Mouse (Mus musculus): ENCODE results near the gene Sec63. TPM values are rescaled to one million over a fixed set of nuclear protein-coding genes. Genes with fewer than 3 reads are reported as not detected.

Gene Sec63
- polyA plus RNA-seq, 1 experiment from 2014 or later = 22.4 TPM

GRCm38 (mm10) chr10:42855250-42855649, 94.0 kb downstream of the Sec63 start:
- Histone ChIP-seq H3K4me2 (ENCODE audit: low read depth, low read length) (no peak overlapping the region), H3K4me1 (ENCODE audit: control insufficient read depth, insufficient read depth, low read length) (peaks cover 11% of the 10 kb centered on the region; the same call in 1 of the 2 replicates), H3K9me3 (replicated peaks; ENCODE audit: control insufficient read depth, low read length) (no peaks in the 10 kb centered on the region; the same call in 1 of the 2 replicates), H3K36me3 (ENCODE audit: control insufficient read depth, insufficient read depth, low read length) (no peaks in the 10 kb centered on the region), H3K27me3 (ENCODE audit: control insufficient read depth, insufficient read depth, low read length) (no peaks in the 10 kb centered on the region), H3K9ac (ENCODE audit: low read length) (no peak overlapping the region), H3K27ac (ENCODE audit: low read length) (peak overlapping the region; percentile 29; the same call in 1 of the 2 replicates), H3K4me3 (replicated peaks; ENCODE audit: low read length) (no peak overlapping the region)
- peak; percentile 61; the same call in 1 of the 2 replicates for ATAC-seq (ENCODE audit: insufficient read depth, low FRiP score)
- 11% methylated on average over 5 of the region's 5 CpGs for WGBS

GRCm38 (mm10) chr10:42856574-42856973, 95.3 kb downstream of the Sec63 start:
- Histone ChIP-seq H3K4me3 (replicated peaks; ENCODE audit: low read length) (no peak overlapping the region), H3K36me3 (ENCODE audit: control insufficient read depth, insufficient read depth, low read length) (no peaks in the 10 kb centered on the region), H3K9me3 (replicated peaks; ENCODE audit: control insufficient read depth, low read length) (no peaks in the 10 kb centered on the region; the same call in 1 of the 2 replicates), H3K9ac (ENCODE audit: low read length) (no peak overlapping the region), H3K27me3 (ENCODE audit: control insufficient read depth, insufficient read depth, low read length) (no peaks in the 10 kb centered on the region), H3K27ac (ENCODE audit: low read length) (no peak overlapping the region), H3K4me1 (ENCODE audit: control insufficient read depth, insufficient read depth, low read length) (peaks cover 16% of the 10 kb centered on the region; the same call in 1 of the 2 replicates), H3K4me2 (ENCODE audit: low read depth, low read length) (no peak overlapping the region)
- ATAC-seq (ENCODE audit: insufficient read depth, low FRiP score) = no peak
- WGBS = 94% methylated on average over 9 of the region's 9 CpGs

DNA sequence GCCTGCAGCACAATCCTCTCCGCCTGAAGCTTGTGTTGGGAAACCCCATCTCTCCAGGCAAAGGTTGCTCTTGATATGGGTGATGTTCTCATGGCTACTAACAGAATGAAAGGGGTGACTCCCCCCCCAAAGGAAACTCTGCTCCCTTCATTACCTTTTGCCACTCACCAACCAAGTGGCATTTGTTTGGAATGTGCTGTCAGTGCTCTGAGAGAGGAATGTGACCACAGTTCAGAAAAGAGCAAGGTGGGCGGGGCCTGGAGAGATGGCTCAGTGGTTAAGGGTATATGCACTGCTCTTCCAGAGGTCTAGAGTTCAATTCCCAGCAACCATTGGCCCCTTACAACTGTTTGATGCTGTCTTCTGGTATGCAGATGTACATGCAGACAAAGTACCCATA, 95.7 kb downstream of the Sec63 start:
- Histone ChIP-seq H3K27ac (ENCODE audit: low read length) (no peak overlapping the region), H3K4me2 (ENCODE audit: low read depth, low read length) (no peak overlapping the region), H3K4me1 (ENCODE audit: control insufficient read depth, insufficient read depth, low read length) (peaks cover 16% of the 10 kb centered on the region; the same call in 1 of the 2 replicates), H3K9ac (ENCODE audit: low read length) (no peak overlapping the region), H3K27me3 (ENCODE audit: control insufficient read depth, insufficient read depth, low read length) (no peaks in the 10 kb centered on the region), H3K36me3 (ENCODE audit: control insufficient read depth, insufficient read depth, low read length) (no peaks in the 10 kb centered on the region), H3K9me3 (replicated peaks; ENCODE audit: control insufficient read depth, low read length) (no peaks in the 10 kb centered on the region; the same call in 1 of the 2 replicates), H3K4me3 (replicated peaks; ENCODE audit: low read length) (no peak overlapping the region)
- WGBS = 88% methylated on average over 2 of the region's 2 CpGs
- ATAC-seq (ENCODE audit: insufficient read depth, low FRiP score) = no peak

- no peak for ATAC-seq (ENCODE audit: insufficient read depth, low FRiP score)
- Histone ChIP-seq H3K27ac (ENCODE audit: low read length) (no peak overlapping the region), H3K9me3 (replicated peaks; ENCODE audit: control insufficient read depth, low read length) (no peaks in the 10 kb centered on the region; the same call in 1 of the 2 replicates), H3K36me3 (ENCODE audit: control insufficient read depth, insufficient read depth, low read length) (no peaks in the 10 kb centered on the region), H3K4me3 (replicated peaks; ENCODE audit: low read length) (no peak overlapping the region), H3K4me1 (ENCODE audit: control insufficient read depth, insufficient read depth, low read length) (peaks cover 30% of the 10 kb centered on the region), H3K4me2 (ENCODE audit: low read depth, low read length) (no peak overlapping the region; the same call in 1 of the 2 replicates), H3K27me3 (ENCODE audit: control insufficient read depth, insufficient read depth, low read length) (no peaks in the 10 kb centered on the region), H3K9ac (ENCODE audit: low read length) (no peak overlapping the region)
- WGBS = 45% methylated on average over 2 of the region's 2 CpGs
Measured at GRCm38 (mm10) chr10:42859781-42860158, 98.5 kb downstream of the Sec63 start.

GRCm38 (mm10) chr10:42860159-42860911, 99.0 kb downstream of the Sec63 start, which contains the start of gene Scml4:
TSS of gene Scml4 (plus strand) at chr10:42860370.
- Histone ChIP-seq H3K4me1 (ENCODE audit: control insufficient read depth, insufficient read depth, low read length) (peaks cover 28% of the 10 kb centered on the region), H3K4me2 (ENCODE audit: low read depth, low read length) (peak within 1 kb of the TSS; percentile 38), H3K36me3 (ENCODE audit: control insufficient read depth, insufficient read depth, low read length) (no peaks in the 10 kb centered on the region), H3K4me3 (replicated peaks; ENCODE audit: low read length) (peak within 1 kb of the TSS; percentile 18), H3K27me3 (ENCODE audit: control insufficient read depth, insufficient read depth, low read length) (0 out of 2 replicates have a peak, but pooled peaks cover 2% of the 10 kb centered on the region), H3K9ac (ENCODE audit: low read length) (0 out of 2 replicates have a peak within 1 kb of the TSS, but pooled peaks have one; percentile 16), H3K9me3 (replicated peaks; ENCODE audit: control insufficient read depth, low read length) (no peaks in the 10 kb centered on the region; the same call in 1 of the 2 replicates), H3K27ac (ENCODE audit: low read length) (0 out of 2 replicates have a peak within 1 kb of the TSS, but pooled peaks have one; percentile 9)
- WGBS = 43% methylated on average over 17 of the region's 17 CpGs
- ATAC-seq (ENCODE audit: insufficient read depth, low FRiP score) = peak; percentile 63; the same call in 1 of the 2 replicates

DNA sequence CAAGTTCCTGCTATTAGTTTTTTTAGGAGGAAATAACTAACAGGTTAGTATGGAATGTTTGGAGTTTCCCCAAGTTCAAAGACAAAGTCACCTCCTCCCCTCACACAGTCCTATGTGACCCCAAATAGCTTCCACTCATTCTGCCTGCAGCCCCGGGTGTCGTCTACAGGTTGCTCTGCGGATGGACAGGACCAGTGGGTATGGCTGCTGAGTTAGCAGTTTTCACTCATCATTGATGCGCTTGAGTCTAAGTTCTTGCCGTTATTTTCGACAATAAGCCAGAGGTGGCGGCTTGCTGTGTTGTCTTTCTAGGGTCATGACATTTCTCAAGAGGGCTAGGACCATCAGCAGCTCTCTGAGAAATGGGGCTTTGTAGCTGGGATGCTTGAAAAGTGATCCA, 100.2 kb downstream of the Sec63 start:
- Histone ChIP-seq H3K9me3 (replicated peaks; ENCODE audit: control insufficient read depth, low read length) (no peaks in the 10 kb centered on the region; the same call in 1 of the 2 replicates), H3K4me2 (ENCODE audit: low read depth, low read length) (no peak overlapping the region), H3K9ac (ENCODE audit: low read length) (no peak overlapping the region), H3K27me3 (ENCODE audit: control insufficient read depth, insufficient read depth, low read length) (0 out of 2 replicates have a peak, but pooled peaks cover 4% of the 10 kb centered on the region), H3K4me1 (ENCODE audit: control insufficient read depth, insufficient read depth, low read length) (peaks cover 24% of the 10 kb centered on the region), H3K27ac (ENCODE audit: low read length) (no peak overlapping the region), H3K36me3 (ENCODE audit: control insufficient read depth, insufficient read depth, low read length) (no peaks in the 10 kb centered on the region), H3K4me3 (replicated peaks; ENCODE audit: low read length) (no peak overlapping the region)
- no peak for ATAC-seq (ENCODE audit: insufficient read depth, low FRiP score)
- 81% methylated on average over 7 of the region's 7 CpGs for WGBS

GRCm38 (mm10) chr10:42862102-42862740, 100.9 kb downstream of the Sec63 start:
- Histone ChIP-seq H3K4me2 (ENCODE audit: low read depth, low read length) (peak overlapping the region; percentile 43), H3K4me1 (ENCODE audit: control insufficient read depth, insufficient read depth, low read length) (peaks cover 24% of the 10 kb centered on the region), H3K4me3 (replicated peaks; ENCODE audit: low read length) (peak overlapping the region; percentile 23; the same call in 1 of the 2 replicates), H3K36me3 (ENCODE audit: control insufficient read depth, insufficient read depth, low read length) (no peaks in the 10 kb centered on the region), H3K9me3 (replicated peaks; ENCODE audit: control insufficient read depth, low read length) (no peaks in the 10 kb centered on the region), H3K27me3 (ENCODE audit: control insufficient read depth, insufficient read depth, low read length) (0 out of 2 replicates have a peak, but pooled peaks cover 4% of the 10 kb centered on the region), H3K27ac (ENCODE audit: low read length) (no peak overlapping the region), H3K9ac (ENCODE audit: low read length) (no peak overlapping the region)
- WGBS = 36% methylated on average over 13 of the region's 13 CpGs
- no peak for ATAC-seq (ENCODE audit: insufficient read depth, low FRiP score)

DNA sequence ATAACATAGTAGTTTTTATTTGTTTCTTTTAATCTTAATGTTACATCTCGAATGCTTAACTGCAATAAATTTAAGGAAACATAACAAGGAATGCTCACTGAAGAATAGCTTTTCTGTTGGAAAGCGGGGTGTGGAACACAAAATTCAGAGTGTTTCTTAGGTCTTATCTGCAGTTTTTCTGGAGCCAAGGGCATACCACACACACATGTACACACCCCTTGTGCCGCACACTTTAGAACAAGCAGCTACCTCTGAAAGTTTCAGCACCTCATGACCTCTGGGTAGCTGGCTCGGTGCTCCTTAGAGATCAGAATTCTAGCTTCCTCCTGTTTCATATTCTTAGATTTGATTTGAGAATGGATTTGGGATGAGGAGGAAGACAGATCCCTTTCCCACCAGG, 101.5 kb downstream of the Sec63 start:
- Histone ChIP-seq H3K27ac (ENCODE audit: low read length) (no peak overlapping the region), H3K4me3 (replicated peaks; ENCODE audit: low read length) (no peak overlapping the region), H3K9me3 (replicated peaks; ENCODE audit: control insufficient read depth, low read length) (no peaks in the 10 kb centered on the region), H3K4me2 (ENCODE audit: low read depth, low read length) (peak overlapping the region; percentile 7; the same call in 1 of the 2 replicates), H3K4me1 (ENCODE audit: control insufficient read depth, insufficient read depth, low read length) (peaks cover 24% of the 10 kb centered on the region), H3K36me3 (ENCODE audit: control insufficient read depth, insufficient read depth, low read length) (no peaks in the 10 kb centered on the region), H3K27me3 (ENCODE audit: control insufficient read depth, insufficient read depth, low read length) (0 out of 2 replicates have a peak, but pooled peaks cover 4% of the 10 kb centered on the region), H3K9ac (ENCODE audit: low read length) (no peak overlapping the region)
- no peak for ATAC-seq (ENCODE audit: insufficient read depth, low FRiP score)
- WGBS = 62% methylated on average over 4 of the region's 4 CpGs

Measured in stomach, embryonic 16.5 days (tissue).